Mouse (Mus musculus) cortical plate, adult 2 months (tissue): Measurements from ENCODE around the gene Abhd12.

Experiments
- CTCF ChIP-seq: fragments of 200-500 bp; IDR thresholded peaks from 2 replicates; pipeline ENCODE4 v1.5.1; 2011; ENCODE audit warnings: mild to moderate bottlenecking, control low read depth, low read length; ENCODE audit not compliant: insufficient read depth; ENCODE audit errors: extremely low read depth
- POLR2A ChIP-seq: fragments of 200-500 bp; IDR thresholded peaks from 2 replicates; pipeline ENCODE4 v1.6.1; 2011; ENCODE audit warnings: mild to moderate bottlenecking, low read length, control low read depth; ENCODE audit not compliant: insufficient read depth; ENCODE audit errors: extremely low read depth

GRCm38 (mm10) chr2:150834616-150835015 is 69.9 kb downstream of the Abhd12 start:
- TF ChIP-seq CTCF (no peak), POLR2A (no peak)
